In genomic region chr4:81578981-81579380, GRCm38 (mm10) we compare ENCODE assay signal across 10 mouse cellular contexts.
DNase-seq lines count a peak whose midpoint lies in the region; ATAC-seq and TF ChIP-seq lines count a peak whose summit lies in the region.
"Had no signal": no experiment of that assay in that cellular context is flagged by ENCODE, and none has a peak within 500 bp of the region (broad histone marks: within the 10 kb centered on the region; RNA-seq: fewer than 3 reads in every experiment).

No protein-coding gene starts in this region.

- no peaks in the 10 kb centered on the region for H3K27me3 ChIP-seq in embryonic facial prominence, embryonic 13.5 days
- H3K27me3 ChIP-seq in hindbrain, postnatal 0 days (ENCODE audit: insufficient read depth, low read length) = no peaks in the 10 kb centered on the region

- ATAC-seq in embryonic facial prominence, embryonic 13.5 days (ENCODE audit: insufficient number of reproducible peaks, insufficient read depth, low FRiP score, low TSS enrichment, low read depth) = no peak
- peak; percentile 93 for ATAC-seq in hindbrain, postnatal 0 days
- no peak for ATAC-seq in erythroblast, adult 5-6 weeks (replicated peaks; ENCODE audit: low FRiP score, poor library complexity, severe bottlenecking)

- peak overlapping the region; percentile 43 for H3K4me2 ChIP-seq in embryonic facial prominence, embryonic 13.5 days
- H3K4me2 ChIP-seq in hindbrain, postnatal 0 days (ENCODE audit: low read depth, low read length) = 0 out of 2 replicates have a peak overlapping the region, but pooled peaks have one; percentile 18

- peak overlapping the region; percentile 44; the same call in 1 of the 2 replicates for H3K9ac ChIP-seq in embryonic facial prominence, embryonic 13.5 days
- H3K9ac ChIP-seq in hindbrain, postnatal 0 days (replicated peaks; ENCODE audit: low read length) = no peak overlapping the region

- TF ChIP-seq CTCF in hindbrain, postnatal 0 days (IDR thresholded peaks at IDR 0.05; ENCODE audit: low read depth) = peak; percentile 72

- H3K9me3 ChIP-seq in embryonic facial prominence, embryonic 13.5 days = no peaks in the 10 kb centered on the region
- H3K9me3 ChIP-seq in hindbrain, postnatal 0 days (ENCODE audit: low read length) = no peaks in the 10 kb centered on the region

- peaks cover 37% of the 10 kb centered on the region for H3K4me1 ChIP-seq in embryonic facial prominence, embryonic 13.5 days
- no peaks in the 10 kb centered on the region for H3K4me1 ChIP-seq in hindbrain, postnatal 0 days (ENCODE audit: insufficient read depth, low read length)

- no peaks in the 10 kb centered on the region for H3K36me3 ChIP-seq in embryonic facial prominence, embryonic 13.5 days
- H3K36me3 ChIP-seq in hindbrain, postnatal 0 days (ENCODE audit: insufficient read depth, low read length) = no peaks in the 10 kb centered on the region

- intact Hi-C loops in left cerebral cortex, postnatal 4 days (cut with DNase I) = loop anchor here (10.0 kb wide), 1 partner anchor 146 kb away; no protein-coding TSS in a partner anchor

- peak; percentile 76 for DNase-seq in left cerebral cortex, postnatal 4 days
- DNase-seq in left cerebral cortex, adult 9 months (ENCODE audit: low spot score in 2 of 2) = no peak
- peak; percentile 71 for DNase-seq in hindbrain, postnatal 0 days (ENCODE audit: low spot score)
- DNase-seq in retina, embryonic 14.5 days (ENCODE audit: low spot score) = peak; percentile 43
- DNase-seq in natural killer cell, adult 2 months (ENCODE audit: low spot score in 2 of 2) = no peak
- DNase-seq in left cerebral cortex, adult 8-10 months (ENCODE audit: low spot score in 2 of 2) = no peak
- DNase-seq: lung, adult 2 months; spleen, adult 18-20 months had no signal

- no peak overlapping the region for H3K4me3 ChIP-seq in embryonic facial prominence, embryonic 13.5 days
- no peak overlapping the region for H3K4me3 ChIP-seq in hindbrain, postnatal 0 days (ENCODE audit: low read length)

- H3K27ac ChIP-seq in embryonic facial prominence, embryonic 13.5 days = peak overlapping the region; percentile 92
- H3K27ac ChIP-seq in hindbrain, postnatal 0 days = peak overlapping the region; percentile 22; the same call in 1 of the 2 replicates

- WGBS in embryonic facial prominence, embryonic 13.5 days = 20% methylated on average over 6 of the region's 6 CpGs
- WGBS in hindbrain, postnatal 0 days = 24% methylated on average over 6 of the region's 6 CpGs

Comparison
In these comparisons a context has a peak if more than half of its experiments do, and no peak if none do; other contexts are left out.
1. DNase-seq: peak in left cerebral cortex, postnatal 4 days (single experiment), hindbrain, postnatal 0 days (single experiment) and retina, embryonic 14.5 days (single experiment); none in left cerebral cortex, adult 9 months (0 of 2), natural killer cell, adult 2 months (0 of 2) and left cerebral cortex, adult 8-10 months (0 of 2).